Mouse (Mus musculus) embryonic facial prominence, embryonic 12.5 days (tissue): ENCODE data around the gene Tmtc2. TPM values are rescaled to one million over a fixed set of nuclear protein-coding genes. Genes with fewer than 3 reads are reported as not detected.

ENCODE experiments used
- ATAC-seq: fragments of 200-750 bp; cut with Nextera tagmentation; 2 replicates; pipeline ENCODE4 v1.8.0; 2017; ENCODE audit not compliant: insufficient number of reproducible peaks, insufficient read depth, low FRiP score, low TSS enrichment
- H3K27ac ChIP-seq: fragments of 300-500 bp; sonication (generic); 2 replicates; pipeline ENCODE4 v1.5.1; 2016; ENCODE audit warnings: mild to moderate bottlenecking
- H3K27me3 ChIP-seq: fragments of 300-500 bp; sonication (generic); 2 replicates; pipeline ENCODE4 v1.6.1; 2016; ENCODE audit warnings: mild to moderate bottlenecking, moderate library complexity
- H3K36me3 ChIP-seq: fragments of 300-500 bp; sonication (generic); 2 replicates; pipeline ENCODE4 v1.6.1; 2016; ENCODE audit warnings: mild to moderate bottlenecking
- H3K4me1 ChIP-seq: fragments of 300-500 bp; sonication (generic); 2 replicates; pipeline ENCODE4 v1.6.1; 2016
- H3K4me2 ChIP-seq: fragments of 300-500 bp; sonication (generic); replicated peaks from 2 replicates; pipeline ENCODE4 v1.6.1; 2016; ENCODE audit warnings: mild to moderate bottlenecking, moderate library complexity
- H3K4me3 ChIP-seq: fragments of 300-500 bp; sonication (generic); 2 replicates; pipeline ENCODE4 v1.5.1; 2016; ENCODE audit warnings: mild to moderate bottlenecking
- H3K9ac ChIP-seq: fragments of 300-500 bp; sonication (generic); 2 replicates; pipeline ENCODE4 v1.6.1; 2016; ENCODE audit warnings: mild to moderate bottlenecking, moderate library complexity
- H3K9me3 ChIP-seq: fragments of 300-500 bp; sonication (generic); 2 replicates; pipeline ENCODE4 v1.6.1; 2016; ENCODE audit warnings: mild to moderate bottlenecking, moderate library complexity
- WGBS: fragments of 180-500 bp; shearing (Covaris S2); methylation state at CpG from one replicate; pipeline ENCODE4 v1.1.7; 2016; 5-methylcytosine and 5-hydroxymethylcytosine counted together
- polyA plus RNA-seq: library from polyadenylated mRNA; unstranded; fragments of >200 nt; fragmentation: Nextera tagmentation; extraction: Ambion mirVana; gene quantifications from 2 replicates; pipeline ENCODE4 v1.2.1, GENCODE M21; 2016

Gene Tmtc2
- polyA plus RNA-seq, 1 experiment from 2014 or later: 18.1 TPM

DNA sequence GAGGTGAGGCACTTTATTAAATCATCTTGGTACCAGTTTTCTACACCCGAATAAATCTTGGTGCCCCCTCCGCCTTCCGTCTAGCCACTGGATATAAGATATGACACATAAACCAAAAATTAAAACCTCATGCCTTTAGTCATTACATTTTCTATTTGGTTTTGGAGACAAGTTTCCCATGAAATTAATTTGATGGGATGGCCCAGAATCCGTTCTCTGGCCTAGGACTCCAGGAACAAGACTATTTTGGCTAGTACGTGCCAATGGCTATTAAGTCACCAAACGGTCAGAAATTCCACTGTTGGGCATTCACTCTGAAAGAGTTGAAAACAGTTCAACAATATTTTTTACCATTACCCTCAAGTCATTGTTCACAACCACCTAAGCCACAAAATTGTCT is 32.2 kb downstream of the Tmtc2 start:
- no peak overlapping the region for H3K27ac ChIP-seq
- no peak for ATAC-seq

DNA sequence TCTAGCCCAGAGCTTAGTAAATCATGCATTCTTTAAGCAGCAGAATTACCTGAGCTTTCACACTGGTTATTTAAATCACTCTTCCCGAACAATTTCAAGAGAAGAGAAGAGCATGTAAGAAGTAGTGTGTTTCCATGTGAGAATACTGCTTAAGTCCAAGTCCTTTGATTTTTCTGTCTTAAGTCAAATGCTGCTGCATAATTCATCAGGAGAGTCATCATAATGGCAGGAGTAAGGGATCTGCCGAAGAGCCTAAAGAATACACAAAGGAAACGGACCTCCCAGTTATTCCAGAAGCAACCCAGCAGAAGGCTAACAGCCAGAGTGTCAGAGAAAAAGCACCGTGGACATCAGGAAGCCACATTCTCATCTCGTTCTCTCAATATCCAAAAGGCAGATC is 34.6 kb downstream of the Tmtc2 start:
- H3K4me1 ChIP-seq: no peaks in the 10 kb centered on the region
- no peak overlapping the region for H3K4me2 ChIP-seq
- no peak for ATAC-seq
- WGBS: 74% methylated on average over 5 of the region's 5 CpGs
- H3K36me3 ChIP-seq: peaks cover 4% of the 10 kb centered on the region; the same call in 1 of the 2 replicates
- no peaks in the 10 kb centered on the region for H3K9me3 ChIP-seq
- H3K9ac ChIP-seq: no peak overlapping the region
- no peaks in the 10 kb centered on the region for H3K27me3 ChIP-seq
- no peak overlapping the region for H3K27ac ChIP-seq
- H3K4me3 ChIP-seq: no peak overlapping the region

More for the DNA sequence above, 32.2 kb downstream of the Tmtc2 start:
- Histone ChIP-seq H3K4me1 (no peaks in the 10 kb centered on the region), H3K4me2 (no peak overlapping the region), H3K4me3 (no peak overlapping the region), H3K9me3 (no peaks in the 10 kb centered on the region), H3K9ac (no peak overlapping the region), H3K36me3 (peaks cover 4% of the 10 kb centered on the region; the same call in 1 of the 2 replicates), H3K27me3 (no peaks in the 10 kb centered on the region)
- 79% methylated on average over 6 of the region's 6 CpGs for WGBS

DNA sequence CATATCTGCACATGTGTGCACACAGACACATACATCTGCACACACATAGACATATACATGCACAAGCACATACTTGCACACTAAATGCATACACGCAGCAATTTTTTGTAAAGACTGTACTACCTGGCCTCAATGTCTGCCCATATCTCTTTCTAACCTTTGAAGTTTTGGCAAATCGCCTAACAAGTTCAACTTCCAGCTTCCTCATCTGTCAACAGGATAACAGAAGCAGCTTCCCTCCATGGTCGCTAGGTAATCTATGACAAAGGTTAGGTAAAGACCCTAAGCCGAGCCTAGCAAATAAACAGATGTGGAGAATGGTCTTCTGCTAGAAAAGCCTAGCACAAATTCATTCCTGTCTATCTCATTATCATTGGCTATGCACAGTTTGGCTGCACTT is 37.3 kb downstream of the Tmtc2 start:
- Histone ChIP-seq H3K4me3 (no peak overlapping the region), H3K27me3 (no peaks in the 10 kb centered on the region), H3K9ac (no peak overlapping the region), H3K9me3 (no peaks in the 10 kb centered on the region), H3K4me2 (no peak overlapping the region), H3K36me3 (peaks cover 4% of the 10 kb centered on the region; the same call in 1 of the 2 replicates), H3K4me1 (peaks cover 7% of the 10 kb centered on the region; the same call in 1 of the 2 replicates), H3K27ac (no peak overlapping the region)
- 90% methylated on average over 4 of the region's 4 CpGs for WGBS
- ATAC-seq: no peak

DNA sequence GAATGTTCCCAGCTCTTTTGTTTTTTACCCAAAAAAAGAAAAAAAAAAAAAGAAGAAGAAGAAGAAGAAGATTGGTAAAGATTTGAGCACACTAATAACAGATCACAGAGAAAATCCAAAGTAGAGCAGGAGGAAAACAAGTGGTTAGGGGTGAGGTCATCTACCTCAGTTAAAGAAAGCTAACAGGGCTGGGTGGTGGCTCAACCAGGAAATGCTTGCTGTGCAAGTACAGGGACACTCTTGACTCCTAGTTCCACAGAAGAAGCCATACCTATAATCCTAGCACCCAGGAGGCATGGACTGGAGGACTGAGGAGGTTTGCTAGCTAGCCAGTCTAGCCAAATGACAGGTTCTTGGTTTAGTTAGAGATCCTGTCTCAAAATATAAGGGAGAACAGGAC is 38.4 kb downstream of the Tmtc2 start:
- no peak for ATAC-seq
- Histone ChIP-seq H3K27ac (no peak overlapping the region), H3K27me3 (no peaks in the 10 kb centered on the region), H3K4me3 (no peak overlapping the region), H3K36me3 (peaks cover 4% of the 10 kb centered on the region; the same call in 1 of the 2 replicates), H3K9ac (no peak overlapping the region), H3K4me1 (peaks cover 8% of the 10 kb centered on the region; the same call in 1 of the 2 replicates), H3K9me3 (no peaks in the 10 kb centered on the region), H3K4me2 (no peak overlapping the region)

DNA sequence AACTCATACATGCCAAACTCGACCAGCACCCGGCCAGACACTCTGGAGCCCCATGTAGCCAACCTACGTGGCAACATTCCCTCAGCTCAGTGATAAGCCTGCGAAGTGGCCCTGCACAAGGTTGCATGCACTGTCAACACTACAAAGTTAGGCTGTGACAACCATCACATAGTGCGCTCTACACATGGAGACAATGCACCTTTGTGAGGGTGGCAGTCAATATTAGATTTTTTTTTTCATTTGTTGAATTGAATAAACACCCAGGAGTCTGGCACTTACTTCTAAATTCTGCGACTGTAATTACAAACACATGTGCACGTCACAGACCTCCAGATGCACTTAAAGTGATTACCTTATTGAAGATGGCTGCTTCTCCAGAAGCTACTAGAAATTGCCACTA is 41.5 kb downstream of the Tmtc2 start:
- no peak overlapping the region for H3K27ac ChIP-seq
- H3K4me1 ChIP-seq: peaks cover 8% of the 10 kb centered on the region; the same call in 1 of the 2 replicates
- WGBS: 41% methylated on average over 7 of the region's 7 CpGs
- no peaks in the 10 kb centered on the region for H3K36me3 ChIP-seq
- H3K4me2 ChIP-seq: no peak overlapping the region
- no peak overlapping the region for H3K4me3 ChIP-seq
- ATAC-seq: no peak
- H3K9me3 ChIP-seq: no peaks in the 10 kb centered on the region
- no peaks in the 10 kb centered on the region for H3K27me3 ChIP-seq
- H3K9ac ChIP-seq: no peak overlapping the region

DNA sequence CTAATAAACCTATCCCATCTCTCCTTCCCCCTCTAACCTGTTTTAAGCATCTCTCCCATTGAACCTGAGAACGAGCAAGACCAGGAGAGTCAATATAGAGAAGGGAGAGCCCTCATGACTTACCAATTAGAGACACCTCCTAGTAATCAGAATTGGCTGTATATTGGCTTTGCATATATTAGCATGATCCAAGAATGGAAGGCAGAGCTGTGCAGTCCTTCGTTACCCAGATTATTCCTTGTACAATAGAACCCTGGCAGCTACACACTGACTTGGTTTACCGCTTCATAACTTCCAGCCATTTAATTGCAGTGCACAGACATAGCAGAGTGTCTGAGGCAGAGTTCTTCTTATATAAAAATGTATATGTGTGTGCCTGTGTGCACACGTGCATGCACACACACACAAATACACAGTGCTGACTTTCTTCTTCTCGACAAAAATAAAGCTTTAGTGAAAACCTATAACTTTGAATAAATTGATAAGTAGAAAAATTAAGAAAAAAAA is 42.2 kb downstream of the Tmtc2 start:
- Histone ChIP-seq H3K4me2 (no peak overlapping the region), H3K9ac (no peak overlapping the region), H3K27me3 (no peaks in the 10 kb centered on the region), H3K4me1 (peaks cover 8% of the 10 kb centered on the region; the same call in 1 of the 2 replicates), H3K4me3 (no peak overlapping the region), H3K9me3 (no peaks in the 10 kb centered on the region), H3K36me3 (no peaks in the 10 kb centered on the region), H3K27ac (no peak overlapping the region)
- WGBS: 90% methylated on average over 5 of the region's 5 CpGs
- ATAC-seq: no peak

DNA sequence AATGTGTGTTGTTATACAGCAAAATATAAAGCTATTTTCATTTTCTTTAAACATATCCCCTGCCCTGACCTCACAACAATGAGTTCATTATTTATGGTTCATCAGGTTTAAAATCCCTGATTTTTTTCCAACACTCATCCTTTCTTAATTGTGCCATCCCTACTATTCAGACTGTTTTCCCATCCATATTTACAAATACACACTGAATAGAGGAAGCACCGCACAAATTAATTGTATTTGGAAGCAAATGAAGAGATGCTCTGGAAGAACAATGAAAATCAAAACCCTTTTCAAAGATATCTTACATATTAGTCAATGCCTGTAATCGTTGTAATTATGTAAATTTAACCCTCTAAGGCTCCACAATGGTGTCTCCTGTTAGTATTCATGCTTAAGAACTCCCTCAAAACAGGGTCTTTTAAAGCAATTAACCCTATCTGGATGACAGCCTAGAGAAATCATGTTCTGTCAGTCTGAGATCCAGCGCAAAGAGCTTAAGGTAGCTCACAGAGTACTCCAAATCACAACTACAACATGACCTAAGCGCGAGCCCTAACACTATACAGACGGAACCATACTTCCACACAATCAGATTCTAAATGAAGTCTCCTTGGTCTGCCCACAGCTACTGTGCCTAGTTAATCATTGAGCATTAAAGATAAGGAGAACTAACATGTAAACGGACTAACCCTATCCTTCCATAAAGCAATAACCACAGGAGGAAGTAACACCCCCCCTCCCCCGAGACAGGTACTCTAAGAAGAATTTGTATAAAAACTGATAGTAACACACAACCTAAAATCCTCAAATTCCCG is 43.0 kb downstream of the Tmtc2 start:
- no peak overlapping the region for H3K4me2 ChIP-seq
- no peak for ATAC-seq
- H3K9ac ChIP-seq: no peak overlapping the region
- WGBS: 84% methylated on average over 9 of the region's 9 CpGs
- H3K4me1 ChIP-seq: peaks cover 8% of the 10 kb centered on the region; the same call in 1 of the 2 replicates
- no peaks in the 10 kb centered on the region for H3K36me3 ChIP-seq
- H3K27me3 ChIP-seq: no peaks in the 10 kb centered on the region
- no peaks in the 10 kb centered on the region for H3K9me3 ChIP-seq
- H3K4me3 ChIP-seq: no peak overlapping the region
- H3K27ac ChIP-seq: no peak overlapping the region

DNA sequence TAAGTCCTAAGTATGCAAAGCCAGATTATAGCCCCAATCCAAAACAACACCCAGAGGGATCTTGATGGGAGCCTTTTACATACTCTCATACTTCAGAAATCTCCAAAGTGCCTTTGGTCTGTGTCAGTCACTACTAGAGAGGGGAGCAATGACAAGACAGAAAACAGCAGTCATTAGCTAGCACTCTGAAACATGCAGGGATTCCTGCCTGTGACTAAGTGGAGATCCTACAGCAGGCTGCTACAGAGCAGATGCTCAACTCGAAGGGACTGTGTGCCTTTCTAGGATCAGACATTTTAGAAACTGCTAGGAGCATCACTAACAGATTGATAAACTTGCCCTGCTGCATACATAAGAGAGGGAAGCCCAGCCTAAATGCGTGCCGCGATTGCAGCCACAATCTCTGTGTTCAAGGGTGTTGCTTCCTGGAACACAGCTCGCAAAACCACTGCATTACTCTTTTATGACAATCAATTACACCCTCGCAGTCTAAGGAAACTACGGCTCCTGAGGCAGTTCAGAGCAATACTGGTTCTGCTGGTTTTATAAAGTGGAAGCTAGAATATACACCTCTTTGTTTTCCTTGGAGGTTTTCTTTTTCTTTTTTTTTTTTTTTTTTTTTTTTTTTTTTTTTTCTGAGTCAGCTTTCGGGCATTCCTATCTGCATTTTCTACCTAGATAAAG is 50.7 kb downstream of the Tmtc2 start:
- 54% methylated on average over 8 of the region's 8 CpGs for WGBS
- H3K4me1 ChIP-seq: no peaks in the 10 kb centered on the region; the same call in 1 of the 2 replicates
- no peak overlapping the region for H3K9ac ChIP-seq
- no peak overlapping the region for H3K4me3 ChIP-seq
- no peak for ATAC-seq
- no peak overlapping the region for H3K4me2 ChIP-seq
- no peak overlapping the region for H3K27ac ChIP-seq
- no peaks in the 10 kb centered on the region for H3K9me3 ChIP-seq
- no peaks in the 10 kb centered on the region for H3K27me3 ChIP-seq
- no peaks in the 10 kb centered on the region for H3K36me3 ChIP-seq

DNA sequence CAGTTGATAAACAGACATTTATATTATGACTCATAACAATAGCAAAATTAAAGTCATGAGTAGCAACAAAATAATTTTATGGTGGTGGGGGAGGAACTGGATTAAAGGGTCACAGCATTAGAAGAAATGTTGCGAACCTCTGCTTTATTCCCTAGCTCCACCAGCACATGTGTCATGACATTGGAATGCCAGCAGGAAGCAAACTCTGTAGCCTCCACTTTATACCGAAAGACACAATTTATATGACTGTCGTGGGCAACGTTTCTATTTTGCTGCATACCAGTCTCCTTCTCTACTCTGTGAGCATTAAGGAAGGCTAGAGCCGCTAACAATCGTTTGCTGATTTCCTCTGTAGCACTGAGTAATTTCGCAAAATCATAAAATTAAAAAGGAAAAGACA is 51.8 kb downstream of the Tmtc2 start:
- H3K36me3 ChIP-seq: no peaks in the 10 kb centered on the region
- no peaks in the 10 kb centered on the region for H3K9me3 ChIP-seq
- H3K9ac ChIP-seq: no peak overlapping the region
- no peak overlapping the region for H3K4me2 ChIP-seq
- H3K4me1 ChIP-seq: no peaks in the 10 kb centered on the region; the same call in 1 of the 2 replicates
- H3K27ac ChIP-seq: no peak overlapping the region
- WGBS: 76% methylated on average over 7 of the region's 7 CpGs
- no peaks in the 10 kb centered on the region for H3K27me3 ChIP-seq
- no peak overlapping the region for H3K4me3 ChIP-seq
- no peak for ATAC-seq

DNA sequence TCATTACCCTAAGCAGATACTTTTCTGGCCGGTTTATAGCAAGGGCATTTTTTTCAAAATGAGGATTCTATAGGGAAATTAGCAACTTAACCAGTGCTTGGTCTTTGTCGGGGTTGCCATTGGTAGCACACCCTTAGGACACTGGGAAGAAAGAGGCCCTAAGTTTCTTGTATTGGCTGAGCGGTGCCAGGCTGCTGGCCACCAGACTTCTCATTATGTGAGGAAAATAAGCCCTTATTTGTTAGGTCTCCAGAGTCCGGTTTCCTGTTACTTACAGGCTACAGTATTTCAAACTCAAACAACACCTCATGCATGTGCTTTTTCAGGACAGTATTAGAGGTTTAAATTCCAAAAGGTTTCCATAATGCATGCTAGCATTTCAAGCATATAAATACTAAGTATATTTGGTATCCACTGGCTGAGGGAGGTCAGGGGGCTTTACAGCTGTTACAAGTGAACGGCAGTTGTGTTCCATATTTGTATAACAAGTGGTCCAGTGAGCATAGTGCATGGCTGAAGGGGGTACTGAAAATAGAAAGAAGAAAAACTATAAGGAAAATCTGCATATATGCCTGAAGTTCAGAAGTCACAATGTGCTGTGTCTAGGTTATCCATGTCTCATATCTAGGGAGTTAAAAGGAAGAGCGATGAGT is 55.0 kb downstream of the Tmtc2 start:
- no peak for ATAC-seq
- H3K36me3 ChIP-seq: no peaks in the 10 kb centered on the region
- no peak overlapping the region for H3K4me3 ChIP-seq
- H3K4me1 ChIP-seq: no peaks in the 10 kb centered on the region; the same call in 1 of the 2 replicates
- H3K4me2 ChIP-seq: no peak overlapping the region
- no peaks in the 10 kb centered on the region for H3K9me3 ChIP-seq
- no peak overlapping the region for H3K9ac ChIP-seq
- no peaks in the 10 kb centered on the region for H3K27me3 ChIP-seq
- H3K27ac ChIP-seq: no peak overlapping the region
- 57% methylated on average over 6 of the region's 6 CpGs for WGBS

DNA sequence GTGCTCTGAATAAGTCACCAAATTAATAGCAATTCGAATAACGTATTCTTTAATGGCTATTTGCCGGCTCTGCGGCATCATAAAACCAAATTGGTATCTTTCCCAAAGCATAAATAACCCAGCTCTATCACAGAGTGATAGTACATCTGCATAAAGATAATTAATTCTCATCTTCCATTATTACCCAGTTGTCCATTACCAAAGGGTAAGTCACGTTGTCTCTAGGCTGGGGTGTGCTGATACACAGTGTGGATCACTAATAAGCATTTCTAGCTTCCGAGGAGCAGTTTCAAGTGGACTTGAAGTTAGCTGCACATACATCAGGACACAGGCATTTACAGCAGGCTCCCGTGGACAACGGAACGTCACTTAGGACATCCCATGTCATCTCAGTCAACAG is 56.1 kb downstream of the Tmtc2 start:
- no peak overlapping the region for H3K4me3 ChIP-seq
- no peaks in the 10 kb centered on the region for H3K27me3 ChIP-seq
- WGBS: 95% methylated on average over 9 of the region's 9 CpGs
- no peak for ATAC-seq
- H3K4me2 ChIP-seq: no peak overlapping the region
- no peak overlapping the region for H3K9ac ChIP-seq
- no peak overlapping the region for H3K27ac ChIP-seq
- no peaks in the 10 kb centered on the region; the same call in 1 of the 2 replicates for H3K4me1 ChIP-seq
- H3K36me3 ChIP-seq: no peaks in the 10 kb centered on the region
- H3K9me3 ChIP-seq: no peaks in the 10 kb centered on the region
